Mouse (Mus musculus) frontal cortex, postnatal 36 days (tissue): ENCODE results near the gene Mamdc4.
"Not testable (repeated sequence)": the region's sequence is repeated elsewhere in the genome, so short reads cannot be mapped to it uniquely, and the experiment has no call there.

ENCODE experiments used
- DNase-seq, 2 experiments: peaks; one replicate each; pipeline ENCODE4 v3.0.0; 2022; ENCODE audit warnings: low spot score in 2 of 2

The Mamdc4 gene

DNA sequence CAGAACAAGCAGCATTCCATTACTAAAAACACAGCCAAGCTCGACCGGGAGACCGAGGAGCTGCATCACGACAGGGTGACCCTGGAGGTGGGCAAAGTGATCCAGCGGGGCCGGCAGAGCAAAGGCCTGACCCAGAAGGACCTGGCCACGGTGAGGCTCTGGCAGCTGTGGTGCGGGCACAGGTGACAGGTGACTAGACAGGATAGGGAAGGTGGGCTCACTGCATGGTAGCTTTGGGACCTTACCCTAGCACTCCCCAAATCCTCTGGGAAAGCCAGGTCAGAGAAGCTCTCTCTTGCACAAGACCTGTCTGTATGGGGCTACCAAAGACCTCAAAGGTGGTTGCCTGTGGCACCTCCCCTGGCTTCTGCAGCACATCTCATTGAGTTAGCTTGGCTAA is 14.1 kb downstream of the Mamdc4 start:
- no peak for DNase-seq

DNA sequence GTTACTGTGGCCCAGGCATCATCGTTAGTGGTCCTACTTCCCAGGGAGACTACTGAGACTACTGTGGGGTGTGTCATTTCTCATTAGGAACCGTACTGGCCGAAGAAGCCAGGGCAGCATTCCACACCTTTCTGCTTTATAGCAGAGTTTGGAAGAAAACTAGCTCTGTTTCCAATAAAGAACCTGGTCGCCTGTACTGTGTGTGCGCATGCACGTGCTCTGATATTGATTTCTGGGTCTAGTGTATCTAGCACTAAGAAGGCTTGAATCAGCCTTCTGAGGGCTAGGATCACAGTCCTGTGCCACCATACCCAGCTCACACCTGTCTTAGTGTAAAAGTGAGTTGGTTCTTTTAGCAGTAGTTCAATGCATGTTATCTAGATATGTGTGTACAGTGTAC is 15.9 kb downstream of the Mamdc4 start:
- DNase-seq, result no peak

DNA sequence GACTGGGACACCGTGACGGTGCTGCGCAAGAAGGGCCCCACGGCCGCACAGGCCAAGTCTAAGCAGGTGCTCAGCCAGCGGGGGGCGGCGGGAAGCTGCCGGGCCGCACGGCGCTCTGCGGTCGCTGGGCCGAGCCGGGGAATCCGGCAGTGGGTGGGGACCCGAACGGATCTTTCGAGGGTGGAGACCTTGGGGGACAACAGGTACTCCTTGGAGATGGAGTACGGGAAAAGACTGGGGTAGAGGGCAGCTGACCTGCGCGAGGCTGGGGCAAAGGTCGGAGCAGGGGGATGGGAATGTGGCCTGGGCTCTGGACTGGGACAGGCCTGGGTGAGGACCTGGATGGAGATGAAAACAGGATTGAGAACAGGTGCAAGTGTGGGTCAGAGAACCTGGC is 16.7 kb downstream of the Mamdc4 start:
- DNase-seq, result no peak

DNA sequence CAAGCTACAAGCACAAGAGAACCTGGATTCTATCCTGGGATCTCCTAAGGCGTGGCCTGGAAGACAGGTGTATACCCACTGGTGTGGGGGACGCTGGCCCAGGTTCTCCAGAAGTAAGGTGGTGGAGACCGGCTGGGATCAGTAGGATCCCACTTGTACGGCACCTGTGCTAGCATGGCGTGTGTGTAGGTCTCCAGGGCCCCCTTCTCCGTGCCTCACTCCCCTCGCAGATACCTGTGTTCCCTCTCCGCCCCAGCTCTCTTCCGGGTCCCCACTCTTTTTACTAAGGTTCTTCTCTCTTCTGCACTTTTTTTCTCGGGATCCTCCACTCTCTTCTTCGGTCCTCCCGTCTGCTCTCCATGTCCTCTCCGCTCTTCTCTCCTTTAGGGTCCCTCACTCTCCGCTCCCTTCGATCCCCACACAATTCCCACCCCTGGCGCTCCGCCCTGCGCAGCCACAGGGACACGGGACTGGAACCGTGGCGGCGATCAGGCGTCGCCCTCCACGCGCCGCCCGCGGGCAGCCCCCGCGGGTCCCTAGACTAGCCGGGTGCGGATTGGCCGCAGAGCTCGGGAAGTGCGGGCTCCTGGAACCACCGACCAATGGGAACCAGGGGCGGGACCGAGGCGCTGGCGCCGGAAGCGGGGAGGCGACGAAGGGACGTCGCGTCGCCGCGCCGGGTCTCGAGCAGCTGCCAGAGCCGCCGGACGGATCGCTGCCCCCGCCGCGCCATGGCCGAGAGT is 17.3 kb downstream of the Mamdc4 start, which contains the start of gene Edf1:
Gene Edf1 (plus strand): TSS at position 627 of the 743 bp plus-strand sequence.
- DNase-seq, result peak; percentile 95 to 96

DNA sequence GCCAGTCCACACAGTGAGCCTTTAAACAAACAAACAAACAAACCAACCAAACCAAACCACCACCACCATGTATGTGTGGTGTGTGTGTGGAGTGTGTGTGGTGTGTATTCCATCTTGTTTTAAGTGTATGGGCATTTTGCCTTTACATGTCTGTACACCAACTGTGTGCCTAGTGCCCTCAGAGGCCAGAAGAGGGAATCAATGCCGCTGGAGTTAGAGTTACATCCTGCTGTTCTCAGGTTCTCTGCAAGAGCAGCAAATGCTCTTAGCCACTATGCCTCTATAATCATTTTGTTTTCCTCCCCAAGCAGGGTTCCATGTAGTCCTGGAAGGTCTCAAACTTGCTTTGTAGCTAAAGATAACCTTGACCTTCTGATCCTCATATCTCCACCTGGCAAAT is 18.3 kb downstream of the Mamdc4 start:
- no peak for DNase-seq

DNA sequence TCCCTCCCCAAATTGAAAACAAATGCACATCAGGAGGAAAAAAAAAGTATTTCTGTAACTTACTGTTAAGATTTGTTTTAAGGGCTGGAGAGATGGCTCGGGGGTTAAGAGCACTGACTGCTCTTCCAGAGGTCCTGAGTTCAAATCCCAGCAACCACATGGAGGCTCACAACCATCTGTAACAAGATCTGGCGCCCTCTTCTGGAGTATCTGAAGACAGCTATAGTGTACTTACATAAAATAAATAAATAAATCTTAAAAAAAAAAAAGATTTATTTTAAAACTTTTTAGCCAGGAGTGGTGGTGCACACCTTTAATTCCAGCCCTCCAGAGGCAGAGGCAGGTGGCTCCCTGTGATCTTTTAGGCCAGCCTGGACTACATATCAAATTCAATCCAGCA is 19.2 kb downstream of the Mamdc4 start:
- not testable (repeated sequence) for DNase-seq

DNA sequence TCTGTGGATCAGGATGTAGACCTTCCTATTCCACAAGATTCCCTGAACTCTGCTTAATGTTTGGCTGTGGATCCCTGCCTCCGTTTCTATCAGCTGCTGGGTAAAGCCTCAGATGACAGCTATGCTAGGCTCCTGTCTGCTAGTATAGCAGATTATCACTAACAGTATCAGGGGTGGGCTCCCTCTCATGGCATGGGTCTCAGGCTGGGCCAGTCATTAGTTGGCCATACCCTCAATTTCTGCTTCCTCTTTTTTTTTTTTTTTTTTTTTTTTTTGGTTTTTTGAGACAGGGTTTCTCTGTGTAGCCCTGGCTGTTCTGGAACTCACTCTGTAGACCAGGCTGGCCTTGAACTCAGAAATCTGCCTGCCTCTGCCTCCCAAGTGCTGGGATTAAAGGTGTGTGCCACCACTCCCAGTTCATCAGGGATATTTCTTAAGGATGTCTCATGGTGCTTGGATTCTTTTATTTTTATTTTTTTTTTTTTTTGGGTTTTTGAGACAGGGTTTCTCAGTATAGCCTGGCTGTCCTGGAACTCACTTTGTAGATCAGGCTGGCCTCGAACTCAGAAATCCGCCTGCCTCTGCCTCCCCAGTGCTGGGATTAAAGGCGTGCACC is 21.4 kb downstream of the Mamdc4 start:
- not testable (repeated sequence) for DNase-seq

DNA sequence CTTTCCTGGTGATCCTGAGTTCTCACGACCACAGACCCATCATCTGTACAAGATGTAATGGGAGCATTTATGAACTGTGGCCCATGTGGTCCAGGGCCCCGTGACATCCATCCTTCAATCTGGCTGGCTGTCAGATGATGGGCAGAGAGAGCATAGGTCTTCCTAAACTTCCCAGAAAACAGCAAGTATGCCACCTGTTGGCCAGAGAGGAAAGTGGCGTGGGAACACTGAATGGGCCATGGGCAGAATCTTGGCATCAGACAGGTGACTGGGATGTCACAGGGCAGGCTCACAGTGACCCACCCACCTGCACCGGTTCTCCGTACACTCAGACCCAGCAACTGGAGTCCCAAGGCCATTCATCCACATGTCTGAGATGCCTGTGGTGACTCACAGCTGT is 23.5 kb downstream of the Mamdc4 start:
- DNase-seq, result peak in 1 of 2 experiments; percentile 40

DNA sequence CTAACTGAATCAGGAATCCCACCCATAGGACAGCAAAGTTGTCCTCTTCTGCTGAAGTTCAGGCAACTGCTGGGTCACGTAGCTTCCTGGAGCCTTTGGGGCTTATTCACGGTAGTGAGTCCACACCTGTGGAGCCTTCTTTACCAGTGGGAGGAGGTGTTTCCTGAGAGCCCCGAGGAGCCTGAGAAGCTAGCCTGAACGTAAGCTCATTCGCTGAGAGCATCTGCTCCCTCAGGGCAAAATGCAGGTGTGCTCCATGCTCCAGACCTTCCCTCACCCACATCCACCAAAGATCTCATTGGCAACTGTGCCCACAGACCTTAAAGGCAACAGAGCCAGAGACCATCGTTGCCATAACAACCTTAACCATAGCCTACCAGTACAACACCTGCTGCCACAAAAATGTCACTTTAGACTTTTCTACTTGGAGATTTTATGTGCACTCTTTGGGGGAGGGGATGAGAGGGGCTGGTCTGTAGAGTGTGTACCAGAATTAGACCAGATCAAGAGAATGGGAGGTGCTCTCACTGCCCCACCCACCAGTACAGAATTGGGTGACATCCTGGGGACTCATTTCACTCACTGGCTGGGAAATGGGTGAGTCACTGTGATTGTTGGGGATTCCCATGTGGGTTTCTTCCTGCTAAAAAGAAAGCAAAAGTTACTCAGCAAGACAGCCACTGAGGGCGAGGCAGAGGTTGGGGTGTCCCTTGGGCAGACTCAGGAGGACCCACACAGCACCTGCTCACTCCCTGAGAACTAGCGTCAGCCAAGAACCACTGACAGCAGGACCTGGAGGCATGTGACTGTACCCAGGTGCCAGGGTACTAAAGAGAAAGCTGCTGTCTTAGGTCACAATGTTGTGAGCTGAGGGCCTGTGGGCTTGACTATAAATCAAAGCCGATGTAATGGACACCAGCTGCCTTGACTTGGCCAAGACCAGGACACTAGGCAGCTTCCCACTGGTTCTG is 25.3 kb downstream of the Mamdc4 start:
- no peak for DNase-seq

DNA sequence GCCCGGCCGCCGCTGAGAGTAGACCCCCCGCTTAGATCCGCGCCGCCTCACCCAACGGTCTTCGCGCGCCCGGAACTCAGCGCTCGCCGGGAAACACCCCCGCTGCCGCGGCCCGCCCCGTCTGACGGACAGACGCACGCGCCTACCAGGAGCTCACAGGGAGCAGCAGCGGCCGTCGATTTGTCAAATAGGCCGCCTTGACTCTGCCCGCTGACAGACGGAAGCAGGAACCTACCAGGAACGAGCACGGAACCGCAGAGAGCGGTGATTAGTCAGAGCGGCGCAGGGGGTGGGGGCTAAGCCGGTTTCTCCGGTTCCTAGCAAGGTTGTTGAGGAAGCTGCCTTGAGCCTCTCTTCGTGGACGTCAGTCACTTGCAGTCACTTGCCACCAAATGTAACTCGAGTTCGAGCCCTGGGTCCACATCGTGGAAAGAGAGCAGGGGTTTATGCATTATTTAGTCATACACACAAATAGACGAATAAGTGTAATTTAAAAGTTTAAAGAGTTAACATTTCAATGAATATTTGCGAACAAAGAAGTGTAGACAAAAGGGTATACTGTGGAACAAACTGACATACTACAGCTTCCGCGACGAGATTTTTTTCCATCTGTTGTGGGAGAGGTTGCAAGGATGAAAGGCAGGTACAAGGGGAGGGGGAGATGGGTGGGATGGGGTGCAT is 27.7 kb downstream of the Mamdc4 start, which contains the start of gene Traf2:
Gene Traf2 (minus strand): TSS at position 130 of the 681 bp plus-strand sequence.
- peak; percentile 98 to 99 for DNase-seq

DNA sequence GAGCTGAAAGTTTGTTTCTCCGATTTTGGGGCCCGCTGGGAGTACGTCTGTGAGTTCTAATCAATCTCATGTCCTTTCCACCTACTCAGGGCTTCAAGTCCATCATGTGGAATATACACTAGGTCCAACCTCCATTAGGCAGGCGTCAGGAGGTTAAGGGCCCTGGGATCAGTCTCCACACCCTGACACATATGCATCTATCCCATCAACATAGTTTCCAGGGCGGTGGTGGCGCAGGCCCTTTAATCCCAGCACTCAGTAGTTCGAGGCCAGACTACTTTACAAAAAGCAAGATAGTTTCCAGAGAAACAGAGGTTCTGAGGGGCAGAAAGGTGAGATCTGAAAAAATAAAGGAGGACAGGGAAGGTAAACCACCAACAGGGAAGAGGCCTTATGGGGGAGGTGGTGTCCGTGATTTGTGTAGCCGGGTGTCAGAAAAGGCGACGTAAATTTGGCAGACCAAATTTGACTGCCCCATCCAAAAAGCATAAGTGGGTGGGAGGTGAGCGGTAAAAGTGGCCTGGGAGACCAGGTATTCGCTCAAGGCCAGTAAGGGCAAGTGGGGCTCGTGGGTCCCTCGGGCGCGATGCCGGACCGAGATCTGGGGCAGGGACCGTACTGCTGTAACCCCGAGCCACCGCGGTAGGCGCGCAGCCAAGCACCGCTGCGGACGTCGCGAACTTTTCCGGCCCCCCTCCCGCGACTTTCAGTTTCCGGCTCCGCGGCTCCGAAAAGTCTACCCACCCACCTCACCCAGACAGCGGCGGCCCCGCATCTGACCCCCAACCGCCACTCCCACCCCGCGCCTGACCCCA is 28.4 kb downstream of the Mamdc4 start:
- no peak for DNase-seq

DNA sequence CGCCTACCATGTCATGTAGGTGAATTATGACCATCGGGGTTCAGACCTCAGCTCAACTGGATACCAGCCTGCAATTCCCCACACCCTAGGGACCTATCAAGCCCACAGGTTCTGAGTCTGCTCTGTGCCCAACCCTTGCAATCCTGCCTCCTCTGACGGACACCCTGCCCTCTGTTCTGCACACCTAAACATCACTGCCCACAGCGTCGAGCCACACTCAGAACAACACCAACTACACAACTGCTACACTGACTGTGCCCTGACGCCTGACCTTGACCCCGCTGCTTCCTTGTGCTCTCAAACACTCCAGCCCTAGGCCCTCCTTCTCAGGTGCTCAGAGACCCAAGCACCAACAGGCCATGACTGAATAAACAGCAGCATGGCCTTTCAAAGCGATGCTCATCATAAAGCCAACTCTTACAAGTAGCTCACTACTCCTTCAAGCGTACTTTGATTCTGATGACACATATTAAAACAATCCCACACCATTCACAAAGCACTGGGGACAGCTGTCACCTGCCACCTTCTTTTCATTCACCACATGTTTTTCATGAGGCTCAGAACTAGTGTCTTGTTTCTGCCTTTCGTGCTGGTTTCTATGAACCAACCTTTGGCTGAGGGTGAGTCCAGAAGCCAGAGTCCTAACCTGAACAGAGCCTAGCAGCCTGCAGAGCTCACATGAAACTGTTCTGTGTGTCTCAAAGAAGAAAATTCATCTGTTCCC is 32.8 kb downstream of the Mamdc4 start:
- no peak for DNase-seq

DNA sequence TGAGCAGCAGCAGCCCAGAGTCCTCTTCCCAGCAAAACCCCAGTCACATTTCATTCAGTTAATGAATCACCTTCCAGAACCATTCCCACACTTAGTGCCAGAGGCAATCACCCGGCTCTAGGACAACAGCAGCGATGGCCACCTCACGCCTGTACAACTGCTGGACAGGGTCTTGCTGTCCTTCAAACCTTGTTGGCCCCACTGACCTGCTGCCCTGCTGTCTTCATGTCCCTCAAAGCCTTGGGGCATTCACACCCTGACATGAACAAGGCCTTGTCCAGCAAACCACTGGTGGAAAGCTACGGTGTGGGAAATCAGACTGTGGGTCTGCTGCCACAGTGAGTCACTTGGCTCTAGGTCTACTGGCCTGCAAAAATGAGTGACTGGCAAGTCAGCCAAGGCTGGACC is 34.1 kb downstream of the Mamdc4 start:
- no peak for DNase-seq

DNA sequence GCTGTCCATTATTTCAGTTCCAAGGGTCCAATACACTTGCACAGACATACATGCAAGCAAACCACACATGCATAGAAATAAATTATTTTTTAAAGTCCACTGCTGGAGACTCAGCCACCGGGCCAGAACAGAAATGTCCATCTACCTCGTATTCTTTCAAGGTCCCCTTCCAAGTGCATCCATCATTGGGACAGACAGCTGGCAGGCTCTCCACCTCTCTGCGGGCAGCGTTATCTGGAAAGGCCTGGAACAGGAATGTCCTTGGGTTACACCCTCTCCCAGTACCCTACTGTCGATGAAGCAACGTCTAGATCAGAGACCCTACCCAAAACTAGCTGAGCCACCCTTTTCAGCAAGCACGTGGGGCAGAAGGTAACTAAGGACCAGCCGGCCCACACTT is 38.1 kb downstream of the Mamdc4 start:
- DNase-seq, result no peak

DNA sequence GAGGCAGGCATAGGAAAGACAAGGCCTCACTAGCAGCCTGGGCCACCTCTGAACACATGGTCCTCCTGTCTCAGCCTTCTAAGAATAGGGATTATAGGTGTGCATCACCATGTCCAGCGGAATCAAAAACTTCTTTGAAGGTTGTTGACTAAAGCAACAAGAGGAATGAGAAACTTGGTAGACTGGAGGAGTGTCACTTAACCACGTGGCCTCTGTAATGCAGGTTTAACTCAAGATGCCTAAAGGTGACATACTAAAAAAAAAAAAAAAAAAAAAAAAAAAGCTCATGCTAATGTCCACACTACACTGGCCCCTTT is 39.8 kb downstream of the Mamdc4 start:
- no peak for DNase-seq

DNA sequence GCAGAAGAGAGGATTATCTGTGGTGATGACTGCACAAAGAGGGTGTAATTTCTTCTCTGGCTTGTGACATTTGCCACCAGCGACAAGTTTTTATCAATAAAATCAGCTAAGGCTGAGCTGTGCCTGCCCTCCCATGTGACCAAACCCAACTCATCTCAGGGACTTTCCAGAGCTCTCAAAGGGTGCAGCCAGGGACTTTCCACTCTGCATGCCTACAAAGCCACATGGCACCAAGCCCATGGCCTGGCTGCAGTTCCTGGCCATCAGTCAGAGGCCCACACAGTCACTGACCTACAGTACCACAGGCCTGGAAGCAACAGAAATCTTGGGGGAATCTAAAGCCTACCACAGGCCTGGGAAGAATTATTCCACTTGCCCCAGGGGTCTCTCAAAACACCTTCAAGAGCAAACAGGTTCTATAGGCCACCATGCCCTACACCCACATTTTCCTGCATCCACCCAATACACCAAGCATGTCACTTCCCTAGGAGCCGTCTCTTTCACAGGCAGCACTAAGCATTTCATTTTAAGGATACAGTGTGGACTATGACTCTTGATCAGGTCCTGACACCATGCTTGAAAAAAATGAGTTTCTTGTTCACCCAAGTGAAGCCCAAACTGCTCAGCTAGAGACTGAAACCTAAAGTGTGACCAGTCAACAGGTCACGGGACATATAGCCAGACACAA is 40.3 kb downstream of the Mamdc4 start:
- no peak for DNase-seq

DNA sequence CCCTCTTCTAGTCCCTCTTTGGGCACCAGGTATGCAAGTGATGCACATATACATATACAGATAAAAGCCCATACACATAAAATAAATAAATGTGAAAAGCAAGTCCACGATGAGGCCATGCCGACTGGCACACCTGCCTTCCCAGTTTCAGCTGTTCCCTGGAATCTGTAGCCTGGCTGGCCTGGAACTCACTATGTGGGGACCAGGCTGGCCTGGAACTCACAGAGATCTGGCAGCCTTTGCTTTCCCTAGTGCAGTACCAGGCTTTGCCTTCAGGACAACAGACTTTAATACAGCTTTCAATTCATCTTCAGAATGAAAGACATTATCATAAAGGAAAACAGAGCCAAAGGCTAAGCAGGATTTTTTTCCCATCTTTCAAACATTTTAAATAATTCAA is 40.9 kb downstream of the Mamdc4 start:
- DNase-seq, result no peak

DNA sequence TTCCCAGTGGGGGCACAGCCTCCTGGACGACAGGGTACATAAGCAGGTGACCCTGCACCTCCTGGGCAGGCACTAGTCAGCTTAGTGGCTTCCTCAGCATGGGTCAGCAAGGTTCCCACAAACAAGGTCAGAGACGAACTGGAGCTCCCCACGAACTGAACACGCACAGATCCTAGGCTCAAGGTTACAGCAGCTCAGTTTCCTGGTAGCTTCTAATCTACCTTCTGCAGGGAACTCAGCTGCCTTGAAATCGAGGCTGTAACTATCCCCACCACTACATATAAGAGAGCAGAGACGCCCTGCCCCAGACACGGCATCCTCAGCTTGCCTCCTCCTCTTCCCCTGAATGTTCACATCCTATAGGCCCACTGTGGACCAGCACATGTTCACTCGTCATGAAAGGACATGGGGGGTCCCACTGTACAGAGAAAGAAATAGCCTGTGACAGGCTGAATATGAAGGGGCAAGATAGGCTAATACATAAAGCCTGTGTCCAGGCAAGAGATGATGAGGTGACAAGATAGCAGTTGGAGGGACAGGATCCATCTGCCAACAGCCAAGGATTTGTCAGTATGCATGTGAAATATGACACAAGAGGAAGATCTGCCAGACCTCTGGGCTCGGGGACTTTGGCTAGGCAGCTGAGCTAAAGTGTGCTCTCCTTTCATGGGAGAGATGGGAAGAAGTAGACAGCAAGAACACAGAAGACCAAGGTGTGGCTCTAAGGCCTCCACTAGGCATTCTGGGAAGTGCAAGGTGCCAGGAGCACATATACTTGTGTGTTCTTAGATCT is 47.9 kb downstream of the Mamdc4 start:
- DNase-seq, result no peak
